Mouse (Mus musculus): Measurements from ENCODE around the gene Txn1. TPM values are rescaled to one million over a fixed set of nuclear protein-coding genes. Genes with fewer than 3 reads are reported as not detected.
A peak's percentile ranks its signal among the peaks of the same experiment; 100 is the strongest.

The Txn1 gene
- polyA plus RNA-seq, 1 experiment from 2014 or later = 393 TPM

GRCm38 (mm10) chr4:57957200-57958085 lies 1.2 kb upstream of the Txn1 start:
- ATAC-seq (ENCODE audit: insufficient number of reproducible peaks, low FRiP score, low TSS enrichment, low read depth) = no peak

DNA sequence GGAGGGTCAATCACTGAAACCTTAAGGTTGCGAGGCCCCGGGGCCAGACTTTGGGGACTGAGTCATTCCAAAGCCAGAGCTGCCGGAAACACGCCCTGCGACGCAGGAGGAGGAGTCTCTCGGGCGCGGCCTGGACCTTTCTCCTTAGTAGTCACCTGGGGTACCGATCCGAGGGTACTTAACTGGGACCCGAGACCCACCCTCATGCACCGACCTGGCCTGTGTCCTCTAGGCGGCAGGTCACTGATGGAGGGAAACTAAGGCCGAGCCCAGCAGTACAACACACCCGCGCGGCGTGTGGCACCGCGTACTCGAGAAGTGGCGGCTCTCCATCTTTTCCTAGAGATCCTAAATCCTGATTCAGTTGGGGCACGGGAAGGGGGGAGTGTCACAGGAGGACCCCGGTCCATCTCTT lies 660 bp downstream of the Txn1 start:
- no peaks in the 10 kb centered on the region for H3K9me3 ChIP-seq (replicated peaks)
- peaks cover 15% of the 10 kb centered on the region for H3K36me3 ChIP-seq
- ATAC-seq (ENCODE audit: insufficient number of reproducible peaks, low FRiP score, low TSS enrichment, low read depth) = 0 out of 2 replicates have a peak, but pooled peaks have one; percentile 3
- under 1% methylated on average over 25 of the region's 25 CpGs for WGBS
- H3K4me2 ChIP-seq (replicated peaks) = peak overlapping the region; percentile 63
- no peaks in the 10 kb centered on the region for H3K27me3 ChIP-seq
- peak overlapping the region; percentile 87 for H3K4me3 ChIP-seq (replicated peaks)
- H3K9ac ChIP-seq = peak overlapping the region; percentile 76
- H3K27ac ChIP-seq (replicated peaks) = peak overlapping the region; percentile 95
- peaks cover 34% of the 10 kb centered on the region for H3K4me1 ChIP-seq

More at GRCm38 (mm10) chr4:57957200-57958085, 1.2 kb upstream of the Txn1 start:
- Histone ChIP-seq H3K27me3 (no peaks in the 10 kb centered on the region), H3K4me1 (peaks cover 34% of the 10 kb centered on the region), H3K9me3 (replicated peaks) (no peaks in the 10 kb centered on the region), H3K27ac (replicated peaks) (peak overlapping the region; percentile 95), H3K36me3 (no peaks in the 10 kb centered on the region), H3K4me3 (replicated peaks) (peak overlapping the region; percentile 87), H3K4me2 (replicated peaks) (peak overlapping the region; percentile 63), H3K9ac (0 out of 2 replicates have a peak overlapping the region, but pooled peaks have one; percentile 39)
- WGBS = 28% methylated on average over 11 of the region's 11 CpGs

GRCm38 (mm10) chr4:57954991-57955390 lies 1.2 kb downstream of the Txn1 start:
- H3K9me3 ChIP-seq (replicated peaks) = no peaks in the 10 kb centered on the region
- H3K4me1 ChIP-seq = peaks cover 34% of the 10 kb centered on the region
- H3K4me3 ChIP-seq (replicated peaks) = peak overlapping the region; percentile 87
- H3K27me3 ChIP-seq = no peaks in the 10 kb centered on the region
- H3K9ac ChIP-seq = peak overlapping the region; percentile 76; the same call in 1 of the 2 replicates
- peak overlapping the region; percentile 63 for H3K4me2 ChIP-seq (replicated peaks)
- 67% methylated on average over 8 of the region's 8 CpGs for WGBS
- H3K27ac ChIP-seq (replicated peaks) = peak overlapping the region; percentile 95; the same call in 1 of the 2 replicates
- peaks cover 19% of the 10 kb centered on the region for H3K36me3 ChIP-seq
- no peak for ATAC-seq (ENCODE audit: insufficient number of reproducible peaks, low FRiP score, low TSS enrichment, low read depth)

DNA sequence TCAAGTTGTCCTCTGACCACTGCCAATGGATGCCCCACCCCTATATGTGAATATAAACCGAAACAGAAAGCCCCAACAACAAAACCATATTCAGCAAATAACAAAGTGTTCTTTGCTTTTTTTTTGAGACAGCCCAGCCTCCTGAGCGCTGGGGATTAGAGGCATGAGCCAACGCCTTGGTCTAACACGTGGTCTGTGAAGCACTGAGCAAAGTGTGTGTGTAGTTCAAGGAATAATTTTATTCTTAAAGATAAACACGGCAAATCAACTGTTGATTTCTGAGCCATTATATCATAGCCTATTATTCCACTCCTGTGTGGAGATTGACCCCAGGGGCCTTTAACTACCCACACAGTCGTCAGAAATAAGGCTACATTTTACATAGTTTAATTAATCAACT lies 1.6 kb downstream of the Txn1 start:
- WGBS = 69% methylated on average over 6 of the region's 6 CpGs
- Histone ChIP-seq H3K27ac (replicated peaks) (no peak overlapping the region), H3K27me3 (no peaks in the 10 kb centered on the region), H3K4me2 (replicated peaks) (peak overlapping the region; percentile 63), H3K9ac (no peak overlapping the region), H3K36me3 (peaks cover 23% of the 10 kb centered on the region), H3K4me1 (peaks cover 34% of the 10 kb centered on the region), H3K4me3 (replicated peaks) (peak overlapping the region; percentile 87), H3K9me3 (replicated peaks) (no peaks in the 10 kb centered on the region)
- no peak for ATAC-seq (ENCODE audit: insufficient number of reproducible peaks, low FRiP score, low TSS enrichment, low read depth)

GRCm38 (mm10) chr4:57953796-57954195 lies 2.4 kb downstream of the Txn1 start:
- peaks cover 34% of the 10 kb centered on the region for H3K4me1 ChIP-seq
- H3K27ac ChIP-seq (replicated peaks) = no peak overlapping the region
- no peak for ATAC-seq (ENCODE audit: insufficient number of reproducible peaks, low FRiP score, low TSS enrichment, low read depth)
- H3K9ac ChIP-seq = no peak overlapping the region
- 92% methylated on average over 7 of the region's 7 CpGs for WGBS
- H3K9me3 ChIP-seq (replicated peaks) = no peaks in the 10 kb centered on the region
- no peak overlapping the region; the same call in 1 of the 2 replicates for H3K4me2 ChIP-seq (replicated peaks)
- no peaks in the 10 kb centered on the region for H3K27me3 ChIP-seq
- H3K4me3 ChIP-seq (replicated peaks) = no peak overlapping the region
- peaks cover 31% of the 10 kb centered on the region for H3K36me3 ChIP-seq

DNA sequence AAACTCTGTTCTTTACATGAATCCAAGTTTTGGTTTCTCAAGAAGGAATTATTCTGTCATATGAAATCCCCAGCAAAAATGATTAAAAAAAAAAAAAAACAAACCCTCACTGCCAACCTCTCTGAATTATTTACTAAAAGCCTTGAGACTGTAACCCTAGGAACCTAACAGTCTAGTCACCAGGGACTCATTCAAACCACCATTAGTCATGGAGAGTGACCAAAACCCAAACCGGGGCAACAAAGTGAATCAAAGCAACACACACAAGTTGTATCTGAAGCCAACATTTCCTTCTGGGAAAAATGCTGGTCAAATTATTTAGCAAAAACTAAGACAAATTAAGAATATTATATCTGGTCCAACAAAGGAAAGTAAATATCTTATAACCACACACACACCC lies 3.3 kb downstream of the Txn1 start:
- Histone ChIP-seq H3K9ac (no peak overlapping the region), H3K27ac (replicated peaks) (no peak overlapping the region), H3K27me3 (no peaks in the 10 kb centered on the region), H3K4me3 (replicated peaks) (no peak overlapping the region), H3K9me3 (replicated peaks) (no peaks in the 10 kb centered on the region), H3K4me1 (peaks cover 34% of the 10 kb centered on the region), H3K4me2 (replicated peaks) (no peak overlapping the region), H3K36me3 (peaks cover 39% of the 10 kb centered on the region)
- WGBS = 79% methylated on average over 1 of the region's 1 CpGs
- no peak for ATAC-seq (ENCODE audit: insufficient number of reproducible peaks, low FRiP score, low TSS enrichment, low read depth)

DNA sequence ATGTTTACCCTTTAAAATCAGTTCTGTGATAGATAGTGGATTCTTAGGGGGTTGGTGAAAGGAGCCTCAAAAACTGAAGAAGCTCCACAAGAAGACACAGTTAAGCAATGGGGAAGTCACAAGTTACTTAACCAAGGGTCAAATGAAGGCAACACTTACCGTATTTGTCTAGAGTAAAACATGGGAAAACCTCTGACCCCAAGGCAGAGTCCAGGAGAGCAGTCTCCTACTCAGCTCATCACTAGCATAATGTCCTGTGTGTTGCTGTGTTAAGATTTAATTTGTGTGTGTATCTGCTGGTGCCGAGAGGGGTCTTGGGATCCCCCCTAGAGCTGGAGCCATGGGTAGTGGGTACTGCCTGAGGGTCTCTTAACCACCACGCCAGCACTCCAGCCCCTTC lies 3.8 kb downstream of the Txn1 start:
- Histone ChIP-seq H3K4me3 (replicated peaks) (no peak overlapping the region), H3K27ac (replicated peaks) (no peak overlapping the region), H3K36me3 (peaks cover 39% of the 10 kb centered on the region), H3K9ac (no peak overlapping the region), H3K9me3 (replicated peaks) (no peaks in the 10 kb centered on the region), H3K4me2 (replicated peaks) (no peak overlapping the region), H3K4me1 (peaks cover 29% of the 10 kb centered on the region), H3K27me3 (no peaks in the 10 kb centered on the region)
- no peak for ATAC-seq (ENCODE audit: insufficient number of reproducible peaks, low FRiP score, low TSS enrichment, low read depth)
- WGBS = 89% methylated on average over 3 of the region's 3 CpGs

DNA sequence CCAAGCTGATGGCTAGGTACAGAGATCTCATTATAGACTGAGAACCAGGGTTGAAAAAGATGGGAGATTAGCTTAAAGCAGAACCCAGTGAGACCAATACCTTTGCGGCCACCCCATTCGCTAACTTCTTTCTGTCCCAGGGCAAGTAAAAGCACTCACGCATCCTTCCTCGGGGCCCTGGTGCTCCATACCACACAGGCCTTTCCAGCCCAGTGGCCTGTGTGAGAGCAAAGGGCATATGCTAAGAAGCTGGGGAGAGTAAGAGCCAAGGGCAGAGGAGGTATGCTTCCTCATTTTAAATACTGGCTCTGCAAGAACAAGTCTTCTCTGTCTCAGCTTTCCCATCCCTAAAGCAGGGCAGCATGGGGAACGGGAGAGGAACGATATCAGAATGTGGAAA lies 6.3 kb downstream of the Txn1 start:
- 86% methylated on average over 6 of the region's 6 CpGs for WGBS
- no peak for ATAC-seq (ENCODE audit: insufficient number of reproducible peaks, low FRiP score, low TSS enrichment, low read depth)

DNA sequence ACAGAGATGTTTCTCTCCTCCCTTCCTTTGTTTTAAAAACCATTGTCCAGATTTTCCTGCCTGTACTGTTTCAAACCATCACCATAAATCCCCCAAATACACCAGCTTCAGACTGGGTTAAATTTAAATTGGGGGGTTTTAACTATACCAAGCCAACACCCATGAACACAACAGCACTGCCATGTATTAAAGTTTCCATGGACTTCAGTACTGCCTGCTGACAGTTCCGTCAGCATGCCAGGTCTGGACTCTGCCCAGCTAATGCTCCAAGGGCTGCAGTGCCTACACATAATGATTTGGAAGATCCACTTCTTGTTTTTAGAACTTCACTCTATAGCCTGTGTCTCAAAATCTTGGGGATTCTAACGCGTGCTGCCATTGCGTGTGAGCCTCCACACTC lies 8.7 kb downstream of the Txn1 start:
- Histone ChIP-seq H3K36me3 (peaks cover 74% of the 10 kb centered on the region), H3K27ac (replicated peaks) (no peak overlapping the region), H3K9me3 (replicated peaks) (no peaks in the 10 kb centered on the region), H3K27me3 (no peaks in the 10 kb centered on the region), H3K4me2 (replicated peaks) (no peak overlapping the region), H3K9ac (no peak overlapping the region), H3K4me3 (replicated peaks) (no peak overlapping the region), H3K4me1 (no peaks in the 10 kb centered on the region)
- no peak for ATAC-seq (ENCODE audit: insufficient number of reproducible peaks, low FRiP score, low TSS enrichment, low read depth)
- 88% methylated on average over 4 of the region's 4 CpGs for WGBS

More for the DNA sequence above, 6.3 kb downstream of the Txn1 start:
- Histone ChIP-seq H3K9me3 (replicated peaks) (no peaks in the 10 kb centered on the region), H3K4me3 (replicated peaks) (no peak overlapping the region), H3K4me1 (peaks cover 14% of the 10 kb centered on the region), H3K27ac (replicated peaks) (no peak overlapping the region), H3K4me2 (replicated peaks) (no peak overlapping the region), H3K36me3 (peaks cover 60% of the 10 kb centered on the region), H3K9ac (no peak overlapping the region), H3K27me3 (no peaks in the 10 kb centered on the region)

DNA sequence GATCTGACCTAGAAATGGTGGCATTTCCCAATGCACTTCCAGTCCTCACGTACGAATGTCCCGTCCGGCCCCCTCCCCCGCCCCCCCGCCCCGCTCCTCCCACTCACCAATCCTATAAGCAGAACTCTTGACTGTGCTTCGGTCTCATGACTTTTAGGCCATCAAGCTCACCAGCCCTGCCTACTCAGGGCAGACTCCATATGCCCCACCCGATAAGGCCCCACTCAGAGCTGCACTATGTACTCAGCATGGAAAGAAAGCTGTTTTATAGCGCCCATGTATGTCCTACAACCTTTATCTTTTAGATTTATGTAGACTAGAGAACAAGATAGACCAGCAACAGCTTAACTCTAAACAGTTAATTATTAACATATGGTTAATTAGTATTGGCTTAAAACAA lies 9.2 kb downstream of the Txn1 start:
- Histone ChIP-seq H3K36me3 (peaks cover 74% of the 10 kb centered on the region), H3K27ac (replicated peaks) (no peak overlapping the region), H3K4me2 (replicated peaks) (no peak overlapping the region), H3K4me1 (no peaks in the 10 kb centered on the region), H3K9me3 (replicated peaks) (no peaks in the 10 kb centered on the region), H3K4me3 (replicated peaks) (no peak overlapping the region), H3K27me3 (no peaks in the 10 kb centered on the region), H3K9ac (no peak overlapping the region)
- ATAC-seq (ENCODE audit: insufficient number of reproducible peaks, low FRiP score, low TSS enrichment, low read depth) = no peak
- WGBS = 75% methylated on average over 10 of the region's 10 CpGs

- H3K9ac ChIP-seq = no peak overlapping the region
- no peaks in the 10 kb centered on the region for H3K27me3 ChIP-seq
- ATAC-seq (ENCODE audit: insufficient number of reproducible peaks, low FRiP score, low TSS enrichment, low read depth) = no peak
- no peak overlapping the region for H3K4me2 ChIP-seq (replicated peaks)
- no peak overlapping the region for H3K27ac ChIP-seq (replicated peaks)
- no peak overlapping the region for H3K4me3 ChIP-seq (replicated peaks)
- WGBS = 94% methylated on average over 2 of the region's 2 CpGs
- H3K4me1 ChIP-seq = no peaks in the 10 kb centered on the region
- no peaks in the 10 kb centered on the region for H3K9me3 ChIP-seq (replicated peaks)
- peaks cover 35% of the 10 kb centered on the region for H3K36me3 ChIP-seq
Measured at GRCm38 (mm10) chr4:57942892-57943291, 13.3 kb downstream of the Txn1 start.
